Mouse (Mus musculus) cerebellum, adult 2 months (tissue): ENCODE measurements around the gene Thop1.

ENCODE experiments used
- CTCF ChIP-seq: fragments of 200-500 bp; IDR thresholded peaks from 2 replicates; pipeline ENCODE4 v1.5.1; 2011; ENCODE audit warnings: low read depth, mild to moderate bottlenecking, control low read depth, low read length, moderate library complexity, borderline replicate concordance; ENCODE audit not compliant: insufficient read depth
- POLR2A ChIP-seq: fragments of 200-500 bp; IDR thresholded peaks from 2 replicates; pipeline ENCODE4 v1.6.1; 2011; ENCODE audit warnings: low read length, control low read depth, borderline replicate concordance; ENCODE audit not compliant: insufficient read depth

- TF ChIP-seq CTCF (peak; percentile 59), POLR2A (no peak)
Measured at GRCm38 (mm10) chr10:81073464-81073863, 3.6 kb downstream of the Thop1 start.
